Mouse (Mus musculus) urinary bladder, postnatal 25 days (tissue): ENCODE data around the gene P2rx2.

Experiments used
- DNase-seq: peaks from one replicate; pipeline ENCODE4 v3.0.0; 2022; ENCODE audit warnings: low spot score

P2rx2 gene

GRCm38 (mm10) chr5:110342648-110343284 lies at the start of gene P2rx2:
Gene P2rx2, minus strand, starts transcription at chr5:110343212.
- DNase-seq = peak; percentile 34

DNA sequence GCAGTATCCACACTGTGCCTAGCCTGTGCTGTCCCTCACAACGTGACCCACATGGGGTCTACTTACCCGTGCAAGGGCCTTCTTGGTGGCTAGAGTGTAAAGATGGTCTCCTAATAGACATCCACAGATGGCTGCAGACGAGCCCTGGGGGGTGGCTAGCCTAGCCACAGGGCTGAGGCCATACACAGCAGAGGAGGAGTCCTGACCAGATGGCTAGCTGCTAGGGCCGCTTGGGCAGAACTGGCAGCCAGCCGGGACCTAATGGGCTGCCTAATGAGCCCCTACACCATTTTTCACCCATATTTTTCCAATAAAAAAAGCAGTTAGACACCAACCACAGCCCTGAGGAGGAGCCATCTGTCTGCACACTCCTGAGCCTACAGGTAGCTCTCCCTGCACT lies 49.7 kb upstream of the P2rx2 start:
- no peak for DNase-seq

DNA sequence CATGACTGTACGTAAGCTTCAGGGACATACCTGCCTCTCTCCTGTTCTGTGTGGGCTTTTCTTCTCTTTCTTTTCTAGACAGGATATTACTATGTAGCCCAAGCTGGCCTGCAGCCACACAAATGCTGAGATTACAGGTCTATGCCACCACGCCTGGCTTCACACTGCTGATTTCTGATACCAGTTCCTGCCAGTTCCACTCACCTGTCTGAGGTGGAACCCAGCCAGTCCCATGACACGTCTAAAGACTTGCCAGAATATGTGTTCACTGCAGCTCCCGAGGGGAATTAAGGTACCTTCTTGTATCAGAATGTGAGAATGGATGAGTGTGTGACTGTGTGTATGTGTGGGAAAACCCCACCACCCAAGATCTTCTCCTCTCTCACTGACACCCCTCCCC lies 47.6 kb upstream of the P2rx2 start:
- DNase-seq = no peak

- DNase-seq = no peak
Measured at GRCm38 (mm10) chr5:110387332-110387731, 44.3 kb upstream of the P2rx2 start.

- peak; percentile 70 for DNase-seq
Measured at GRCm38 (mm10) chr5:110386371-110387330, 43.6 kb upstream of the P2rx2 start.

GRCm38 (mm10) chr5:110385263-110385662 lies 42.3 kb upstream of the P2rx2 start:
- no peak for DNase-seq

DNA sequence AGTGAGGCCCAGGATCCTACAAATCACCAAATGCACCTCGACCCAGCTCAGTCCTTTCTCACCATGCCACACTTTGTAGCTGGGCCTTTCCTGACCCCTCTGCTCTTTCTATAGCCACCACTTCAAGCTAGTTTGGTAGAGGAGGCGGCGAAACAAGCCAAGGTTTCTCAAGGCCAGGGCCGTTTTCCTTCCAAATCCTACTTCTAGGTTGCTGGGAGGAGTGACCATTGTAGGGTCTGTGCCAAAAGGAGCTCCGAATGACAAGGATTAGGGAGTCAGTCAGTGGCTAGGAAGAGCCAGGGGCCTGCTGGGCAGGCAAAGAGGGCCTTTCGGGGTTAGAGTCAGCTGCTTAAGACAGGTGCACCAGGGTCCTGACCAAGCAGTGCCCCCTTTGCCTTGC lies 41.5 kb upstream of the P2rx2 start:
- DNase-seq = no peak

GRCm38 (mm10) chr5:110379823-110380222 lies 36.8 kb upstream of the P2rx2 start:
- DNase-seq = no peak

GRCm38 (mm10) chr5:110379086-110379485 lies 36.1 kb upstream of the P2rx2 start:
- DNase-seq = no peak

DNA sequence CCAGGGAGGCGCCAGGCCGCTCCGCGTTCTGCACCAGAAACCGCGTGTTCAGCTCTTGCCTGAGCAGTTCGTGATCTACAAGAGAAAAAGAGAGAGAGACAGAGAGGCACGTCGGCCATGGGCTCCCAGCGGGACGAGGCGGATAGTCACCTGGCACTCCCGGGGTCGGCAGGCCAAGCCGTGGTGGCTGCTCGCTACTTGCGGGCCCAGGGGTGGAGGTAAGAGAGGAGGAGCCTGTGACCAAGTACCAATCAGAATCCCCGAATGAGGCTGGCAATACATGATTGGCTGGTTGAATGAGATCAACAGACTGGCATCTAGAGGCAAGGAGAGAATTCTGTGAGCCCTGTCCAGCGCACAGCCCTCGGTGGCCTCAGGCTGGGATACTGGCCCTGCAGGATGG lies 35.2 kb upstream of the P2rx2 start:
- DNase-seq = no peak

DNA sequence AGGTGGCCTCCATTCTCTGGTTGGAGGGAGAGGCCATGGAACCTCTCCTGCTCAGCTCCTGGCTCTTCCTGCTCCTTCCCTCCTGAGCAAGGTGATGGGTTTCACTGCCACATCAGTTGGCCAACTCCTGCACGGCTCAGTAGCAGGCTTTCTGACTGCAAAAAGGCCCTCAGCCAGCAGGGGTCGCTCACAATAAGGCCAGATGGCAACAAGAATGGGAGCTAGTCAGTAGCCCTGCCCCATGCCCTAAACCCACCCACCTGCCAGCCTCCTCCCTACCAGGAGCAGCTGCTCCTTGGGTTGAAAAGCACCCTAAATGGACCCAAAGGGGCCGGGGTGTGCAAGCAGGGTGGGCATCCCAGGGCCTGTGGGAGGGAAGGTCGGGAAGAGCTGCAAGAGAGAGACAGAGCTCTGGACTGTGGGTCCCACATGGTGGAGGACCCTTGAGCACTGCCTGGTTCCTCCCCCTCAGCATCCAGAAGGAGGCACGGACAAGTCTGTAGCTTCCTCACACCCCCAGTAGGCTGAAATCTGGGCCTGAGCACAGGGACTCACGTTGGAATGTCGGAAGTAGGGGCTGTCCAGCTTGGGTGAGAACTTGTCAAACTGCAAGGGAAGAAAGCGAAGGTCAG lies 33.9 kb upstream of the P2rx2 start:
- DNase-seq = peak; percentile 75

DNA sequence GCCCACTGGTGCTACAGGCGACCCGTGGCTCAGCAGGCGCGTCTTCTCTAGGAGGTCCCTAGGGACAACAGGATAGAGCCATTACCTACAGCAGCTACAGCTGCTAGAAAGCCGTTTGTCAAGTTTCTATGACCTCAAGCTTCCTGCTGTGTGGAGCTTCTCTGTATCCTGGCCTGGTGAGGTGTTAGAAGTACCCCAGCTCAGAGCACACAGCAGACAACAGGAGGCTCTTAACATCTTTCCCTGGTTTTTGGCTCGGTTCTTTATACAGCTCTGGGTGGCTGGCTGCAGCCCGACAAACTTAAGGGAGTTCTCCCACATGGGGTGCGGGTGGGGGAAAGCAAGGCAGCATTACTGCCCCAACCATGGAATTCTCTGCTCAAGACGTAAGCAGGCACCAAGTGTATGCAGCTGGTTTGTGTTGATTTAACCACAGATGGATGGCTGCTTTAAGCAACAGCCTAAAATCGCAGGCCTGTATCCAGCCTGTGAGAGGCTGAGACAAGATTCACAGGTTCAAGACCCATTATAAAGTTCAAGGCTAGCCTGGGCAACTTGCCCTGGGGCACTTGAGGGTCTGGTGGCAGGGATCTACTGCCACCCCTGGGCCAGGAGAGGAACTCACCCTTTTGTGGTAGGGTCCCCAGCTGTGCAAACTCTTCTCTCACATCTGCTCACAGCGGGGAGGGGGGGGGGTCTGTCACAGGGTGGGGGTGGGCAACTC lies 21.0 kb upstream of the P2rx2 start:
- no peak for DNase-seq

DNA sequence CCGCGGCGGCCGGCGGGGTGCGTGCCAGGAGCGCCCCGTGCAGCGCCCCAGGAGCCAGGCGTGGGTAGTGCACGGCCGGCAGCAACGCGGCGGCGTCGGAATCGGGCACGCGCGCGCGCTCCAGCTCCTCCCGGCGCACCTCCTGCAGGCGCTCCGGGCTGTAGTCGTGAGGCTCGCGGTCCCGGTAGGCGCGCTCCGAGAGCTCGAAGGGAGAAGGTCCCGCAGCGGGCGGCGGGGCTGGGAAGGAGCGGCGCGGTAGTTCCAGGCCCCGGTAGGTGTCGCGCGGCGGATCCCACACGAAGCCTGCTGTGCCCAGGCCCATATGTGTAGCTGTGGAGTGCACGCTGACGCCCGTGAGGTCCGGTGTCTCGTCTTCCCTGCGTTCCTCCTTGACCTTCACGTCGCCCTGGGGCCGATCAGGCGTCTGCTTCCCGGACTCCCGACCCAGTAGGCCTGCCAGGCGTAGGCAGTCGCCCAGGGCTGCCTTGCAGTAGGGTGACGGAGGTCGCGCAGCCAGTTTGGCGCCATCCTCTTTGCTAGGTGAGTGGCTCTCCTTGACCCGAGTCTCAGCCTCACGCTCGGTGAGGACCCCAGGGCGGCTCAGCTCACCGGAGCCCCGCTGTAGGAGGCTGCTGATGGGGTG lies 20.3 kb upstream of the P2rx2 start:
- DNase-seq = peak; percentile 78

GRCm38 (mm10) chr5:110362813-110363178 lies 19.8 kb upstream of the P2rx2 start:
- no peak for DNase-seq

GRCm38 (mm10) chr5:110361465-110361864 lies 18.5 kb upstream of the P2rx2 start:
- no peak for DNase-seq

DNA sequence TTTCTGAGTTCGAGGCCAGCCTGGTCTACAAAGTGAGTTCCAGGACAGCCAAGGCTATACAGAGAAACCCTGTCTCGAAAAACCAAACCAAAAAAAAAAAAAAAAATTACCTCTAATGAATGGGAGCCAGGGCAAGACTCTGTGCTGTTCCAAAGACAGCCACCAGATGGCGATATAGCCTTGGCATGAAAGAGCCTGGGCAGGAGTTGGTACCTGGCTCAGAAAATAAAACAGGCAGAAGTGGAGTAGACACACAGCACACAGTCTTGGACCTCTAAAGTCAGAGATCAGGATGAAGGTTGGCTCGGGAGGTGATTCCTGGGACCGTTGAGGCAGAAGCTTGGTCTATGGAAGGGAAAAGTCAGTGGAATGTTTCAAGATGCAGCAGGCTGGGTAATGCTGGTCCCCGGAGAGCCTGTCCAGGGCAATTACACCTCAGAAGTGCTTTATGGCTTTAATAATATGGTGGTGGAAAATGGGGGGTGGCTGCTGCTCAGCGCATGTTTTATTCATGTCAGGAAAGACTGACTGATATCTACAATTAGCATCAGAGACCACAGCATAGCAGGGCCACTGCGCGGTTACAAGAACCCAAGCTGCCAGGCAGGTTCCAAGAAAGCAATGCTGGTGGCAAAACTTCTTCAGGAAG lies 14.6 kb upstream of the P2rx2 start:
- DNase-seq = peak; percentile 79

DNA sequence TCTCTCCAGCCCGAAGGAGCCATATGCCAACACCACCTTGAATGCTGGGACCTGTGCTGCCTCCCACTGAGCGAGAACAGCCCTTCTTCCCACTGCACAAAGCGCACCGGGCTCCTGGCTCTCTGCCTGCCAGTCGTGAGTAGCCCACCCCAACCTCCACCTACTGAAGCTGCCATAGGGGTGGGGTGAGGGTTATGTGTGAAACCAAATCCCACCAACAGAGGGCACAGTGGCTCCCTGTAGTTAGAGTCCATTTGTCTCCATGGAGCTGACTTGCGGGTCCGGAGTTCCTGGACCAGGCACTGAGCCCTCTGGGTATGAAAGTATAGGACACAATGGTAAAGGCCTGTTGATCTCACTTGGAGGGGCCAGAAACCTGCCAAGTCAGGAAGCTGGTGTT lies 11.7 kb upstream of the P2rx2 start:
- no peak for DNase-seq

- DNase-seq = no peak
Measured at GRCm38 (mm10) chr5:110347006-110347405, 4.0 kb upstream of the P2rx2 start.

DNA sequence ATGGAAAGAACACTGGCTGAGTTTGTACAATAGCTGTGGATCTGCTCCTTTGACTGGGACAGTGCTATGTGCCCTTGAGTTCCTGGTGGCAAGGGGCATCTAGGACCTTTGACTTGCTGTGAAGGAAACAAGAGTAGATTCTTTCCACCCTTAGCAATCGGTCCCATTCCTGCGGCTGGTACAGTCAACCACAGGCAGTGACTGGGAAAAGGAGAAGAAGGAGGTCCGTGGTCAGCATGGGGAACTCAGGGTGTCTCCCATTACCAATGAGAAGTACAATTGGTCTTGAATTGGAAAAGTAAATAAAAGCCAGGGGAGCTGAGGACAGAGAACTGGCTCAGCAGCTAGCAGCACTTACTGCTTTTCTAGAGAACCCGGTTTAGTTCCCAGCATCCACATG lies 2.5 kb upstream of the P2rx2 start:
- DNase-seq = no peak

- no peak for DNase-seq
Measured at GRCm38 (mm10) chr5:110344524-110344923, 1.5 kb upstream of the P2rx2 start, which contains the start of gene Lrcol1. Gene Lrcol1, plus strand, starts transcription at chr5:110344730.

GRCm38 (mm10) chr5:110338792-110339191 lies 4.2 kb downstream of the P2rx2 start:
- no peak for DNase-seq
